Mouse (Mus musculus) embryonic fibroblast, embryonic 13.5 days (primary cell): Measurements from ENCODE around the gene Psmd11.

Source experiments
- CTCF ChIP-seq: IDR thresholded peaks from 2 replicates; pipeline ENCODE4 v1.5.1; 2011; ENCODE audit warnings: mild to moderate bottlenecking, control low read depth, low read length, moderate library complexity, borderline replicate concordance; ENCODE audit not compliant: insufficient read depth
- POLR2A ChIP-seq: IDR thresholded peaks from 2 replicates; pipeline ENCODE4 v1.6.1; 2011; ENCODE audit warnings: low read depth, mild to moderate bottlenecking, control low read depth, low read length, moderate library complexity

DNA sequence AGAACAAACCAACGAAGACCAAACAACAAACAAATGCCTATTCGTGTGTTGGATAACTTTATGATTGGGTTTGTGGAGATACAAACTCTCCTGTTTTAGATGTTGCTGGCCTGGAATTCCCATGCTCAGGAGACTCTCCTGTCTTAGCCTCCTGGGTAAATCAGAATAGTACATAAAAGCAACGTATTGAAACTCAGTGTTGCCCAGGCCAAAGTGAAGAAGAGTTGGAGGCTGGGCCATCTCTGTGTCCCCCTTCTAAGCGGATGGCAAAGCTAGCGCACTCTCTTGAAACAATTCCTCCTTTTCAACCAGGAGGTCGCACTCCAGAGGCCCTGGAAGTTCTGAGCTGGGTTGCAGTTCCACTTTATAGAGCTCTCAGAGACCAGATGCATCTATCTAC, 74.9 kb downstream of the Psmd11 start:
- TF ChIP-seq CTCF (no peak), POLR2A (no peak)
